Mouse (Mus musculus): ENCODE measurements around the gene Qk. TPM values are rescaled to one million over a fixed set of nuclear protein-coding genes. Genes with fewer than 3 reads are reported as not detected.

Qk gene
- polyA plus RNA-seq, 1 experiment = 115 TPM

GRCm38 (mm10) chr17:10317981-10318551 lies 1.6 kb downstream of the Qk start:
- H3K4me1 ChIP-seq (ENCODE audit: control insufficient read depth, insufficient read depth, low read length) = peaks cover 3% of the 10 kb centered on the region; the same call in 1 of the 2 replicates
- WGBS = 1% methylated on average over 46 of the region's 46 CpGs
- peak overlapping the region; percentile 99 for H3K27ac ChIP-seq (ENCODE audit: insufficient read depth, low read depth, low read length)
- H3K4me3 ChIP-seq (ENCODE audit: insufficient read depth, low read depth, low read length) = peak overlapping the region; percentile 92
- no peaks in the 10 kb centered on the region for H3K36me3 ChIP-seq (ENCODE audit: control insufficient read depth, insufficient read depth, low read length)
- no peaks in the 10 kb centered on the region for H3K27me3 ChIP-seq (replicated peaks; ENCODE audit: control insufficient read depth, insufficient read depth, low read length)
- peak; percentile 79 for DNase-seq
- TF ChIP-seq POLR2A (IDR thresholded peaks at IDR 0.05; ENCODE audit: low read depth, low read length) = no peak

GRCm38 (mm10) chr17:10317186-10317585 lies 2.5 kb downstream of the Qk start:
- peak; percentile 87 for DNase-seq
- Histone ChIP-seq H3K36me3 (ENCODE audit: control insufficient read depth, insufficient read depth, low read length) (no peaks in the 10 kb centered on the region), H3K27ac (ENCODE audit: insufficient read depth, low read depth, low read length) (peak overlapping the region; percentile 99), H3K27me3 (replicated peaks; ENCODE audit: control insufficient read depth, insufficient read depth, low read length) (no peaks in the 10 kb centered on the region), H3K4me1 (ENCODE audit: control insufficient read depth, insufficient read depth, low read length) (peaks cover 6% of the 10 kb centered on the region; the same call in 1 of the 2 replicates), H3K4me3 (ENCODE audit: insufficient read depth, low read depth, low read length) (peak overlapping the region; percentile 92)
- WGBS = 2% methylated on average over 4 of the region's 4 CpGs
- TF ChIP-seq POLR2A (IDR thresholded peaks at IDR 0.05; ENCODE audit: low read depth, low read length) (no peak), CTCF (conservative IDR thresholded peaks at IDR 0.05; ENCODE audit: insufficient read depth, insufficient read length, low read depth, low read length) (no peak)

GRCm38 (mm10) chr17:10316446-10316845 lies 3.2 kb downstream of the Qk start:
- 2% methylated on average over 1 of the region's 1 CpGs for WGBS
- TF ChIP-seq POLR2A (IDR thresholded peaks at IDR 0.05; ENCODE audit: low read depth, low read length) = no peak
- TF ChIP-seq CTCF (conservative IDR thresholded peaks at IDR 0.05; ENCODE audit: insufficient read depth, insufficient read length, low read depth, low read length) = no peak
- H3K36me3 ChIP-seq (ENCODE audit: control insufficient read depth, insufficient read depth, low read length) = no peaks in the 10 kb centered on the region
- no peak for DNase-seq
- H3K4me3 ChIP-seq (ENCODE audit: insufficient read depth, low read depth, low read length) = no peak overlapping the region
- no peak overlapping the region for H3K27ac ChIP-seq (ENCODE audit: insufficient read depth, low read depth, low read length)
- H3K27me3 ChIP-seq (replicated peaks; ENCODE audit: control insufficient read depth, insufficient read depth, low read length) = no peaks in the 10 kb centered on the region
- H3K4me1 ChIP-seq (ENCODE audit: control insufficient read depth, insufficient read depth, low read length) = peaks cover 6% of the 10 kb centered on the region; the same call in 1 of the 2 replicates

GRCm38 (mm10) chr17:10310046-10310445 lies 9.6 kb downstream of the Qk start:
- H3K27me3 ChIP-seq (replicated peaks; ENCODE audit: control insufficient read depth, insufficient read depth, low read length) = no peaks in the 10 kb centered on the region
- TF ChIP-seq CTCF (conservative IDR thresholded peaks at IDR 0.05; ENCODE audit: insufficient read depth, insufficient read length, low read depth, low read length) = no peak
- TF ChIP-seq POLR2A (IDR thresholded peaks at IDR 0.05; ENCODE audit: low read depth, low read length) = no peak
- WGBS = 74% methylated on average over 1 of the region's 1 CpGs
- no peaks in the 10 kb centered on the region for H3K36me3 ChIP-seq (ENCODE audit: control insufficient read depth, insufficient read depth, low read length)
- H3K4me3 ChIP-seq (ENCODE audit: insufficient read depth, low read depth, low read length) = no peak overlapping the region
- no peak for DNase-seq
- no peak overlapping the region for H3K27ac ChIP-seq (ENCODE audit: insufficient read depth, low read depth, low read length)
- H3K4me1 ChIP-seq (ENCODE audit: control insufficient read depth, insufficient read depth, low read length) = peaks cover 16% of the 10 kb centered on the region

- H3K4me1 ChIP-seq (ENCODE audit: control insufficient read depth, insufficient read depth, low read length) = peaks cover 13% of the 10 kb centered on the region
- H3K36me3 ChIP-seq (ENCODE audit: control insufficient read depth, insufficient read depth, low read length) = no peaks in the 10 kb centered on the region
- no peak overlapping the region for H3K27ac ChIP-seq (ENCODE audit: insufficient read depth, low read depth, low read length)
- 25% methylated on average over 4 of the region's 4 CpGs for WGBS
- H3K27me3 ChIP-seq (replicated peaks; ENCODE audit: control insufficient read depth, insufficient read depth, low read length) = no peaks in the 10 kb centered on the region
- DNase-seq = no peak
- TF ChIP-seq CTCF (conservative IDR thresholded peaks at IDR 0.05; ENCODE audit: insufficient read depth, insufficient read length, low read depth, low read length) = no peak
- TF ChIP-seq POLR2A (IDR thresholded peaks at IDR 0.05; ENCODE audit: low read depth, low read length) = no peak
- no peak overlapping the region for H3K4me3 ChIP-seq (ENCODE audit: insufficient read depth, low read depth, low read length)
Observed at GRCm38 (mm10) chr17:10309135-10309623, 10.5 kb downstream of the Qk start.

- Histone ChIP-seq H3K4me1 (ENCODE audit: control insufficient read depth, insufficient read depth, low read length) (peaks cover 10% of the 10 kb centered on the region), H3K27ac (ENCODE audit: insufficient read depth, low read depth, low read length) (no peak overlapping the region)
- WGBS = 22% methylated on average over 2 of the region's 2 CpGs
Observed at GRCm38 (mm10) chr17:10306424-10306823, 13.2 kb downstream of the Qk start.

GRCm38 (mm10) chr17:10304001-10304400 lies 15.7 kb downstream of the Qk start:
- DNase-seq = no peak
- no peak overlapping the region for H3K4me3 ChIP-seq (ENCODE audit: insufficient read depth, low read depth, low read length)
- H3K27me3 ChIP-seq (replicated peaks; ENCODE audit: control insufficient read depth, insufficient read depth, low read length) = no peaks in the 10 kb centered on the region
- H3K27ac ChIP-seq (ENCODE audit: insufficient read depth, low read depth, low read length) = no peak overlapping the region
- no peak for TF ChIP-seq CTCF (conservative IDR thresholded peaks at IDR 0.05; ENCODE audit: insufficient read depth, insufficient read length, low read depth, low read length)
- TF ChIP-seq POLR2A (IDR thresholded peaks at IDR 0.05; ENCODE audit: low read depth, low read length) = no peak
- H3K36me3 ChIP-seq (ENCODE audit: control insufficient read depth, insufficient read depth, low read length) = no peaks in the 10 kb centered on the region
- H3K4me1 ChIP-seq (ENCODE audit: control insufficient read depth, insufficient read depth, low read length) = peaks cover 1% of the 10 kb centered on the region

More at GRCm38 (mm10) chr17:10306424-10306823, 13.2 kb downstream of the Qk start:
- Histone ChIP-seq H3K27me3 (replicated peaks; ENCODE audit: control insufficient read depth, insufficient read depth, low read length) (no peaks in the 10 kb centered on the region), H3K36me3 (ENCODE audit: control insufficient read depth, insufficient read depth, low read length) (no peaks in the 10 kb centered on the region), H3K4me3 (ENCODE audit: insufficient read depth, low read depth, low read length) (no peak overlapping the region)
- no peak for DNase-seq
- TF ChIP-seq POLR2A (IDR thresholded peaks at IDR 0.05; ENCODE audit: low read depth, low read length) = no peak
- TF ChIP-seq CTCF (conservative IDR thresholded peaks at IDR 0.05; ENCODE audit: insufficient read depth, insufficient read length, low read depth, low read length) = no peak

All from kidney, adult 2 months (tissue).